Mouse (Mus musculus) B cell, adult 2 months (primary cell): ENCODE results near the gene Lrrc56.
"Not testable (repeated sequence)": the region's sequence is repeated elsewhere in the genome, so short reads cannot be mapped to it uniquely, and the experiment has no call there.

ENCODE experiments used
- DNase-seq, 2 experiments: peaks; one replicate each; pipeline ENCODE4 v3.0.0; 2022

The Lrrc56 gene

GRCm38 (mm10) chr7:141218557-141219133 lies 24.7 kb downstream of the Lrrc56 start:
- DNase-seq = no peak

GRCm38 (mm10) chr7:141219558-141220099 lies 25.7 kb downstream of the Lrrc56 start:
- DNase-seq = no peak

- DNase-seq = no peak
Observed at GRCm38 (mm10) chr7:141220377-141220776, 26.4 kb downstream of the Lrrc56 start.

GRCm38 (mm10) chr7:141221249-141222125 lies 27.5 kb downstream of the Lrrc56 start:
- peak; percentile 90 to 92 for DNase-seq

GRCm38 (mm10) chr7:141222126-141222467 lies 28.1 kb downstream of the Lrrc56 start:
- DNase-seq = no peak

GRCm38 (mm10) chr7:141222696-141223215 lies 28.8 kb downstream of the Lrrc56 start:
- no peak for DNase-seq

GRCm38 (mm10) chr7:141226535-141226934 lies 32.6 kb downstream of the Lrrc56 start:
- peak in 1 of 2 experiments; percentile 21 for DNase-seq

- no peak for DNase-seq
Observed at GRCm38 (mm10) chr7:141227796-141228195, 33.8 kb downstream of the Lrrc56 start.

- DNase-seq = peak; percentile 95
Observed at GRCm38 (mm10) chr7:141228279-141229067, 34.5 kb downstream of the Lrrc56 start, which contains the start of gene Phrf1. Gene Phrf1 (plus strand): TSS chr7:141228784.

GRCm38 (mm10) chr7:141229702-141230101 lies 35.7 kb downstream of the Lrrc56 start:
- DNase-seq = no peak

GRCm38 (mm10) chr7:141230570-141230969 lies 36.6 kb downstream of the Lrrc56 start:
- DNase-seq = no peak

- no peak for DNase-seq
Observed at GRCm38 (mm10) chr7:141231111-141231510, 37.2 kb downstream of the Lrrc56 start.

GRCm38 (mm10) chr7:141231551-141231950 lies 37.6 kb downstream of the Lrrc56 start:
- DNase-seq = no peak

GRCm38 (mm10) chr7:141250486-141250885 lies 56.5 kb downstream of the Lrrc56 start:
- not testable (repeated sequence) for DNase-seq

GRCm38 (mm10) chr7:141256159-141256558 lies 62.2 kb downstream of the Lrrc56 start:
- DNase-seq = no peak
